In genomic region chr3:138515656-138516370, GRCm38 (mm10) we compare ENCODE assay signal across 11 mouse cellular contexts. TPM values are rescaled to one million over a fixed set of nuclear protein-coding genes. Genes with fewer than 3 reads are reported as not detected.
DNase-seq lines count a peak whose midpoint lies in the region; ATAC-seq and TF ChIP-seq lines count a peak whose summit lies in the region.
"Had no signal": no experiment of that assay in that cellular context is flagged by ENCODE, and none has a peak within 500 bp of the region (broad histone marks: within the 10 kb centered on the region; RNA-seq: fewer than 3 reads in every experiment).

No protein-coding gene starts in this region.

- no peak for TF ChIP-seq CTCF in lung, postnatal 0 days (IDR thresholded peaks at IDR 0.05)
- TF ChIP-seq CTCF in lung, adult 2 months (IDR thresholded peaks at IDR 0.05; ENCODE audit: insufficient read depth, low read length): no peak
- no peak for TF ChIP-seq CTCF in layer of hippocampus, adult 2 months (conservative IDR thresholded peaks at IDR 0.05)

- peak; percentile 73 for ATAC-seq in lung, postnatal 0 days
- 0 out of 2 replicates have a peak, but pooled peaks have one; percentile 20 for ATAC-seq in forebrain, embryonic 16.5 days

- H3K4me2 ChIP-seq in lung, postnatal 0 days (replicated peaks; ENCODE audit: low read depth, low read length): no peak overlapping the region
- no peak overlapping the region for H3K4me2 ChIP-seq in forebrain, embryonic 16.5 days (ENCODE audit: low read length)
- H3K4me2 ChIP-seq in myocyte (ENCODE audit: low read depth): peak overlapping the region; percentile 13
- H3K4me2 ChIP-seq: liver, embryonic 13.5 days had no signal

- no peaks in the 10 kb centered on the region for H3K27me3 ChIP-seq in lung, postnatal 0 days (replicated peaks; ENCODE audit: insufficient read depth, low read length)
- H3K27me3 ChIP-seq in forebrain, embryonic 16.5 days (replicated peaks; ENCODE audit: control insufficient read depth, insufficient read depth, low read length): no peaks in the 10 kb centered on the region
- no peaks in the 10 kb centered on the region for H3K27me3 ChIP-seq in myocyte (ENCODE audit: control insufficient read depth, insufficient read depth, insufficient read length)
- H3K27me3 ChIP-seq: liver, embryonic 13.5 days had no signal

- H3K79me2 ChIP-seq in myocyte (ENCODE audit: control insufficient read depth, insufficient read depth): no peaks in the 10 kb centered on the region

- H3K4me3 ChIP-seq in lung, postnatal 0 days (ENCODE audit: low read depth, low read length): no peak overlapping the region
- H3K4me3 ChIP-seq in lung, adult 2 months (replicated peaks; ENCODE audit: extremely low read depth, low read depth, low read length): no peak overlapping the region
- no peak overlapping the region for H3K4me3 ChIP-seq in forebrain, embryonic 16.5 days (replicated peaks; ENCODE audit: low read length)
- H3K4me3 ChIP-seq in myocyte: no peak overlapping the region
- H3K4me3 ChIP-seq in layer of hippocampus, adult 2 months: no peak overlapping the region
- H3K4me3 ChIP-seq: liver, embryonic 13.5 days had no signal

- DNase-seq in lung, postnatal 0 days (ENCODE audit: low spot score): peak; percentile 63
- DNase-seq in lung, adult 2 months: no peak
- DNase-seq in adrenal gland, postnatal 25 days: peak; percentile 51
- DNase-seq in thymus, postnatal 0 days (ENCODE audit: low spot score): no peak
- no peak for DNase-seq in layer of hippocampus, adult 2 months (ENCODE audit: low spot score in 2 of 2)
- no peak for DNase-seq in frontal cortex, postnatal 10 days (ENCODE audit: low spot score in 2 of 2)
- DNase-seq: cerebellum, adult 2 months; gastrocnemius, postnatal 36 days; liver, embryonic 13.5 days had no signal

- no peak overlapping the region for H3ac ChIP-seq in myocyte (ENCODE audit: control insufficient read depth, insufficient read length)

- no peak overlapping the region for H3K9ac ChIP-seq in lung, postnatal 0 days (replicated peaks; ENCODE audit: low read depth)
- H3K9ac ChIP-seq in forebrain, embryonic 16.5 days (replicated peaks; ENCODE audit: low read depth, low read length): no peak overlapping the region
- H3K9ac ChIP-seq: liver, embryonic 13.5 days had no signal

- WGBS in lung, postnatal 0 days: 42% methylated on average over 10 of the region's 10 CpGs
- WGBS in lung, adult 2 months: 54% methylated on average over 10 of the region's 10 CpGs
- WGBS in forebrain, embryonic 16.5 days: 26% methylated on average over 10 of the region's 10 CpGs

- no peak for TF ChIP-seq EP300 in lung, postnatal 0 days (IDR thresholded peaks at IDR 0.05)

- H3K9me3 ChIP-seq in lung, postnatal 0 days (ENCODE audit: low read length): no peaks in the 10 kb centered on the region
- H3K9me3 ChIP-seq in forebrain, embryonic 16.5 days (ENCODE audit: control insufficient read depth, low read length): no peaks in the 10 kb centered on the region
- H3K9me3 ChIP-seq: liver, embryonic 13.5 days had no signal

- no peak overlapping the region for H3K27ac ChIP-seq in lung, postnatal 0 days (ENCODE audit: low read length)
- no peak overlapping the region for H3K27ac ChIP-seq in forebrain, embryonic 16.5 days (ENCODE audit: low read length)
- H3K27ac ChIP-seq in layer of hippocampus, adult 2 months: no peak overlapping the region
- H3K27ac ChIP-seq: liver, embryonic 13.5 days had no signal

- no peaks in the 10 kb centered on the region for H3K4me1 ChIP-seq in lung, postnatal 0 days (ENCODE audit: insufficient read depth, low read depth, low read length)
- H3K4me1 ChIP-seq in lung, adult 2 months (ENCODE audit: control insufficient read depth, insufficient read depth, low read length): no peaks in the 10 kb centered on the region
- H3K4me1 ChIP-seq in forebrain, embryonic 16.5 days (replicated peaks; ENCODE audit: control insufficient read depth, insufficient read depth, low read length): no peaks in the 10 kb centered on the region
- H3K4me1 ChIP-seq: liver, embryonic 13.5 days had no signal

- no peak for TF ChIP-seq POLR2A in lung, adult 2 months (IDR thresholded peaks at IDR 0.05; ENCODE audit: borderline replicate concordance, extremely low read depth, low read depth, low read length)
- no peak for TF ChIP-seq POLR2A in myocyte (IDR thresholded peaks at IDR 0.05; ENCODE audit: insufficient read length, low read depth)

- H3K36me3 ChIP-seq in lung, postnatal 0 days (ENCODE audit: insufficient read depth, low read length): no peaks in the 10 kb centered on the region
- H3K36me3 ChIP-seq in forebrain, embryonic 16.5 days (ENCODE audit: control insufficient read depth, insufficient read depth): no peaks in the 10 kb centered on the region
- H3K36me3 ChIP-seq in myocyte (ENCODE audit: control insufficient read depth, insufficient read depth): no peaks in the 10 kb centered on the region
- H3K36me3 ChIP-seq: liver, embryonic 13.5 days had no signal

TF ChIP-seq in myocyte, 11 proteins besides CTCF, POLR2A, EP300 and RAD21:
- TF ChIP-seq CEBPB (IDR thresholded peaks at IDR 0.05; ENCODE audit: insufficient read depth, poor library complexity, severe bottlenecking) (peak; percentile 90), REST (IDR thresholded peaks at IDR 0.05; ENCODE audit: insufficient read depth, insufficient read length) (no peak)

RNA-seq across cellular contexts. Expression of gene Eif4e, which starts 10.2 kb away (rescaled TPM):
- 121 and 125 TPM in 2 replicates for polyA plus RNA-seq in lung, postnatal 0 days (2015; fragmentation: Nextera tagmentation; extraction: Ambion mirVana)
- polyA plus RNA-seq in lung, adult 2 months (2012; rRNA removed): 5.1 and 23.2 TPM in 2 replicates
- 168 and 178 TPM in 2 replicates for total RNA-seq in adrenal gland, postnatal 25 days (2021)
- 388 and 397 TPM in 2 replicates for polyA plus RNA-seq in forebrain, embryonic 16.5 days (2015; fragmentation: Nextera tagmentation; extraction: Ambion mirVana)
- polyA plus RNA-seq in myocyte (2012; fragmentation: generic; extraction: Trizol): 136 TPM
- polyA plus RNA-seq in thymus, postnatal 0 days (2015; fragmentation: Nextera tagmentation; extraction: Ambion mirVana): 251 and 280 TPM in 2 replicates
- total RNA-seq in layer of hippocampus, adult 2 months (2021): 100 to 1,000 TPM; 180 to 182 TPM

RNA-seq across cellular contexts. Expression of gene Metap1, which starts 26.5 kb away (rescaled TPM):
- polyA plus RNA-seq in lung, postnatal 0 days (2015; fragmentation: Nextera tagmentation; extraction: Ambion mirVana): 23.9 and 25.2 TPM in 2 replicates
- 8.9 and 15.6 TPM in 2 replicates for polyA plus RNA-seq in lung, adult 2 months (2012; rRNA removed)
- total RNA-seq in adrenal gland, postnatal 25 days (2021): 61.0 and 63.3 TPM in 2 replicates
- 48.0 and 52.3 TPM in 2 replicates for polyA plus RNA-seq in forebrain, embryonic 16.5 days (2015; fragmentation: Nextera tagmentation; extraction: Ambion mirVana)
- polyA plus RNA-seq in myocyte (2012; fragmentation: generic; extraction: Trizol): 29.0 TPM
- 32.8 and 36.3 TPM in 2 replicates for polyA plus RNA-seq in thymus, postnatal 0 days (2015; fragmentation: Nextera tagmentation; extraction: Ambion mirVana)
- 10 to 100 TPM; 43.8 to 46.0 TPM for total RNA-seq in layer of hippocampus, adult 2 months (2021)

Comparison
In these comparisons a context has a peak if more than half of its experiments do, and no peak if none do; other contexts are left out.
1. DNase-seq: peak in lung, postnatal 0 days (single experiment) and adrenal gland, postnatal 25 days (single experiment); none in lung, adult 2 months (single experiment), thymus, postnatal 0 days (single experiment), layer of hippocampus, adult 2 months (0 of 2) and frontal cortex, postnatal 10 days (0 of 2).